Mouse (Mus musculus): ENCODE results near the gene Ifit2. TPM values are rescaled to one million over a fixed set of nuclear protein-coding genes. Genes with fewer than 3 reads are reported as not detected.

The Ifit2 gene
- polyA plus RNA-seq, 1 experiment from 2014 or later, result 9.0 TPM

Other genes starting within 250 kb of the Ifit2 start
- 5.4 and 9.6 TPM in 2 replicates for gene Ch25h, start 75.5 kb upstream of the Ifit2 start, polyA plus RNA-seq (2016; fragmentation: Nextera tagmentation; extraction: Ambion mirVana)
- 25.9 and 27.9 TPM in 2 replicates for gene Lipa, start 23.2 kb upstream of the Ifit2 start, polyA plus RNA-seq (2016; fragmentation: Nextera tagmentation; extraction: Ambion mirVana)
- 2.1 and 3.6 TPM in 2 replicates for gene Ifit3, start 32.8 kb downstream of the Ifit2 start, polyA plus RNA-seq (2016; fragmentation: Nextera tagmentation; extraction: Ambion mirVana)
- 0.21 and 0.40 TPM in 2 replicates for gene Ifit1bl1, start 51.3 kb downstream of the Ifit2 start, polyA plus RNA-seq (2016; fragmentation: Nextera tagmentation; extraction: Ambion mirVana)
- 0.67 and 1.1 TPM in 2 replicates for gene Ifit3b, start 57.3 kb downstream of the Ifit2 start, polyA plus RNA-seq (2016; fragmentation: Nextera tagmentation; extraction: Ambion mirVana)
- 0.14 and 0.18 TPM in 2 replicates for gene Ifit1bl2, start 90.0 kb downstream of the Ifit2 start, polyA plus RNA-seq (2016; fragmentation: Nextera tagmentation; extraction: Ambion mirVana)
- gene Ifit1, start 90.2 kb downstream of the Ifit2 start, polyA plus RNA-seq (2016; fragmentation: Nextera tagmentation; extraction: Ambion mirVana), result 0.39 and 0.60 TPM in 2 replicates
- 0.66 and 0.79 TPM in 2 replicates for gene Slc16a12, start 196.6 kb downstream of the Ifit2 start, polyA plus RNA-seq (2016; fragmentation: Nextera tagmentation; extraction: Ambion mirVana)

Data from limb, embryonic 12.5 days (tissue).